Mouse (Mus musculus): ENCODE results near the gene Bspry. TPM values are rescaled to one million over a fixed set of nuclear protein-coding genes. Genes with fewer than 3 reads are reported as not detected.

The Bspry gene
- polyA plus RNA-seq (2015; fragmentation: Nextera tagmentation; extraction: Ambion mirVana), result 0.60 and 1.0 TPM in 2 replicates

DNA sequence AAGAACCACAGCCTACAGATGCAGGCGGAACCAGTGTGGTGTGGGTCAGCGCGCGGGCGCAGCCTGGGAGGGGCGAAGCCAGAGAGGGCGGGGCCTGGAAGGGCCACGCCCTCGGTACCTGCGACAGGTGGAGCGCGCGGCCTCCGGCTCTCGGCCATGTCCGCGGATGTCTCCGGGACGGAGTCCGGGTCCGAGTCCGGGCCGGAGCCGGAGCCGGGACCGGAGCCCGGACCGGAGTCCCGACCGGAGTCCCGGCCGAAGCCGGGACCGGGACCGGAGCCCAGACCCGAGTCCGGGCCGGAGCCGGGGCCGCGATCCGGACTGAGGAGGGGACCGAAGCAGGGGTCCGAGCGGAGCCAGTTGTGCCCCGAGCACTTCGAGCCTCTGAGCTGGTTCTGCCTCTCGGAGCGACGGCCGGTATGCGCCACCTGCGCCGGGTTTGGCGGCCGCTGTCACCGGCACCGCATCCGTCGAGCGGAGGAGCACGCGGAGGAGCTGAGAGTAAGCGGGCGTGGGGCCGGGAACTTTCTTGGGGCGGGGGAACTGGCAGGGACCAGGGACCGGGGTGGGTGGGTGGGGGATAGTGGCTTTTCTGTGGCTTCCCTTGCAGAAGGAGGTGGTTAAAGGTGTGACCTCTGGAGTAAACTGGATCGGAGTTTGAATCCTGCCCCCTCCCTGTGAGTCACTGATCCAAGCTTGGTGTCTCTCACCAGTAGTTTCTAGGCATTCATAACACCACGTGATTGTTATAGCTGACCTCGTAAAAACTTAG is at the start of gene Bspry:
Bspry (plus strand) TSS at position 117 of the 772 bp plus-strand sequence.
- Histone ChIP-seq H3K9me3 (no peaks in the 10 kb centered on the region), H3K4me3 (peak within 1 kb of the TSS; percentile 39), H3K27ac (no peak within 1 kb of the TSS), H3K27me3 (replicated peaks) (peaks cover 23% of the 10 kb centered on the region), H3K36me3 (replicated peaks) (no peaks in the 10 kb centered on the region), H3K9ac (peak within 1 kb of the TSS; percentile 27; the same call in 1 of the 2 replicates), H3K4me2 (peak within 1 kb of the TSS; percentile 65), H3K4me1 (peaks cover 11% of the 10 kb centered on the region)
- ATAC-seq (replicated peaks), result peak; percentile 84
- WGBS, result 3% methylated on average over 71 of the region's 71 CpGs

DNA sequence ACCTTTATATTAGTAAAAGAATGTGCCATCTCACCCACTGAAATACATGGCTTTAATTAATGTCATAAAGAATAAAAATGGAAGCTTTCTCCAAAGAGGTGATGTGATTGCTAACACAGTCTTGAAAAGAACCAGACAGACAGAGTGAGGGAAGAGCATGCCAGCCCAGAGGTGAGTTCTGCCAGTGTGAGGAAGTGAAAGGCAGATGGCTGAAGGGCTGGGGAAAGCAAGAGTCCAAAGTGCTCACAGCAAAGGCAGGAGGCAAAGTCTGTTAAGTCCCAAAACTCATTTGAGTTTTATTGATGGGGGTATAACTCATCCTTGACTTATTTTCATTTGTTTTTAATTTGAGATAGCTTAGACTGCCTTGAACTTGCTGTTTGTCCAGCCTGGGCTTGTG is 49.2 kb upstream of the Bspry start:
- H3K27ac ChIP-seq, result no peak overlapping the region
- ATAC-seq (replicated peaks), result no peak
- no peak overlapping the region for H3K9ac ChIP-seq
- no peak overlapping the region for H3K4me3 ChIP-seq
- H3K36me3 ChIP-seq (replicated peaks), result no peaks in the 10 kb centered on the region
- H3K4me2 ChIP-seq, result no peak overlapping the region
- no peaks in the 10 kb centered on the region for H3K27me3 ChIP-seq (replicated peaks)
- H3K9me3 ChIP-seq, result no peaks in the 10 kb centered on the region
- no peaks in the 10 kb centered on the region for H3K4me1 ChIP-seq

DNA sequence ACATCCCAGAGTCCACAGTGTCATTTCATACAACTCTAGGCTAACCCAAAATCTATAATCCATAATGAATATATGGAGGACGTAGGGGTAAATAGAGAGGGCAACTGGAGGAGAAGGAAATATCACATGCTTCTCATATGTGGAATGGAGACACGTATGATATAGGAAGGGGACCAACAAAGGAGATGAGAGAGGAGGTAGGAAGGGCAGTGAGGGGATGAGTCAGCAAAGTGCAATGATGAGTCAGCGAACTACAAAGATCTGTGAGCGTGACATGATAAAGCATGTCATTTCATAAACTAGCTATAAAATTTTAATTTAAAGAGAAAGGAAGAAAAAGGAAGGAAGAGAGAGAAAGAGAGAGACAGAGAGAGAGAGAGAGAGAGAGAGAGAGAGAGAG is 48.3 kb upstream of the Bspry start:
- Histone ChIP-seq H3K4me2 (no peak overlapping the region), H3K27me3 (replicated peaks) (no peaks in the 10 kb centered on the region), H3K27ac (no peak overlapping the region), H3K4me1 (no peaks in the 10 kb centered on the region), H3K36me3 (replicated peaks) (no peaks in the 10 kb centered on the region), H3K9me3 (no peaks in the 10 kb centered on the region), H3K4me3 (no peak overlapping the region), H3K9ac (no peak overlapping the region)
- 85% methylated on average over 4 of the region's 4 CpGs for WGBS
- ATAC-seq (replicated peaks), result no peak

DNA sequence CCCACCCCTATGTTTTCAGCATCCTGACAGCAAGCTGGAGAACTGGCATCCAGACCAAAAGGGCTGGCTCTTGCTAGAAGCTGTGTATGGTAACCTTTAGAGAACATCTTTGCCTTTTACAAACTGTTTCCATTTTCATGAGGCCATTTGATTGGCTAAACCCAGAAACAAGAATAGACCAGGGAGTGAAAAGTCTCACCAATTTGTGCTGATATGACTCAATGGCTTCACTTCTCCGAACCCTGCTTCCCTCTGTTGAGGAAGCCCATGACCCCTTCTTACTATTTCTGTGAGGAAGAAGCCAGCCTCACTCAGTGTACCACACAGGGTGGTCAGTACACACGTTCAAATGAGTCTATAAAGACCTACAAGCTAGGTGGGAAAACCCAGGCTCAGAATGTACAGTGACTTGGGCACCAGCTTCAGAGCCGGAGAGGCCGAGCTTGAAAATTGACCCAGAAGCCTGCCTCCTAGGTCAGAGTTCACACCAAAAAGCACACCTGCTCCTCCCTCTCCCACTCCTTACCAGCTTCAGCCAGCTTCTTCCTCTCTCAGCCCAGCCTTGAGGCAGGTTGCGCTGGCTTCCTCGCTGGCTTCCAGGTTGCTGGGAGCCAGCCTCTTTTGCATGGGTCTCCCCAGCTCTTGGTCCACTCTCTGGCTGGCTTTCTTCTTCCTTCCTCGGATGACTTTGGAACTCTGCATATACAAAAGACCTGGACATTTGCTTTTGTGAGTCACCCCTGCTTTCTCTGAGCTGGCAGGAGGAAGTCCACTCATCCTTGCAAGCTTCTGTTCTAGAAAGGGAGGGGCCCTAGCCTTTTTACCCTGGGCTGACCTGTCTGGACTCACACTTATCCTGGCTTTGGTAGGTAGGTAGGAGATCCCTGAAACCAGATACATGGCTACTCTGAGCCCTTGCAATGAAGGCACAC is 45.6 kb upstream of the Bspry start:
- Histone ChIP-seq H3K36me3 (replicated peaks) (no peaks in the 10 kb centered on the region), H3K4me2 (no peak overlapping the region), H3K4me3 (no peak overlapping the region), H3K9me3 (no peaks in the 10 kb centered on the region), H3K4me1 (no peaks in the 10 kb centered on the region), H3K27me3 (replicated peaks) (no peaks in the 10 kb centered on the region), H3K27ac (no peak overlapping the region), H3K9ac (no peak overlapping the region)
- WGBS, result 82% methylated on average over 7 of the region's 7 CpGs
- ATAC-seq (replicated peaks), result no peak

DNA sequence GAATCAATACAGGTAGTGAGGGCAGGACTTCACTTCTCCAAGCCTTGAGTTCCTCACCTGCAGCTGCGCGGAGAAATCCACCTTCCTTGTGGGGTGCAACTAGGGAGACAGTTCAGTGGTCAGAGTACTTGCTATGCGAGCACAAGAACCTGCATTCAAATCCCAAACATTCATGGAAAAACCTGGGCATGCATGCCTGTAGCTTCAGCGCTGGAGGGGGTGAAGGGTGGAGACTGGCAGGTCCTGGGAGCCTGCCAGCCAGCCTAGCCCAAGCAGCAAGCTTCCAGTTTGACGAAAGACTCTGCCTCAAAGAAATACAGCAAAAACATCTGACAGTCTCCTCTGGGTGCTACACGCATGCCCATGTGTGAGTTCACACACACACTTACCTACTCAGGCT is 44.8 kb upstream of the Bspry start, which contains the start of gene Rnf183:
Rnf183 (minus strand) TSS at position 172 of the 400 bp plus-strand sequence.
- Histone ChIP-seq H3K36me3 (replicated peaks) (no peaks in the 10 kb centered on the region), H3K4me2 (no peak within 1 kb of the TSS), H3K27me3 (replicated peaks) (no peaks in the 10 kb centered on the region), H3K4me3 (no peak within 1 kb of the TSS), H3K27ac (no peak within 1 kb of the TSS), H3K4me1 (no peaks in the 10 kb centered on the region), H3K9ac (no peak within 1 kb of the TSS), H3K9me3 (no peaks in the 10 kb centered on the region)
- no peak for ATAC-seq (replicated peaks)
- WGBS, result 85% methylated on average over 6 of the region's 6 CpGs

DNA sequence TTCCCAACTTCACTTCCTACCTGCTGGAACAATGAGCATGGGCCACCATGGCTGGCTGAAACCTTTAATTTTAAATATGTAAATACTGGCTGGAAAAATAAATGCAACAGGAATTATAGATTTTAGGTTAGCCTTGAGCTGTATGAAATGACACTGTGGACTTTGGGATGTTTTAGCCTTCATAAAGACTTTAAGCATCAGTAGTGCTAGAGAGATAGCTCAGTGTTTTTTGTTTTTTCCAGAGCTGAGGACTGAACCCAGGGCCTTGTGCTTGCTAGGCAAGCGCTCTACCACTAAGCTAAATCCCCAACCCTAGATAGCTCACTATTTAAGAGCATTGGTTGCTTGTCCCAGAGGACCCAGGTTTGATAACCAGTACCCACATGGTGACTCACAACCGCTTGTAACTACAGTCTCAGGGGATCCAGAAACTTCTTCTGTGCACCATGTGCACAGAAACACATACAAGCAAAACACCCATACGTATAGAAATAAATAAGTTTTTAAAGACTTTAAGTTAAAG is 42.5 kb upstream of the Bspry start:
- WGBS, result 90% methylated on average over 3 of the region's 3 CpGs
- no peaks in the 10 kb centered on the region for H3K36me3 ChIP-seq (replicated peaks)
- no peak overlapping the region for H3K4me2 ChIP-seq
- no peak overlapping the region for H3K27ac ChIP-seq
- no peaks in the 10 kb centered on the region for H3K9me3 ChIP-seq
- no peak overlapping the region for H3K9ac ChIP-seq
- no peaks in the 10 kb centered on the region for H3K4me1 ChIP-seq
- no peak overlapping the region for H3K4me3 ChIP-seq
- no peak for ATAC-seq (replicated peaks)
- no peaks in the 10 kb centered on the region for H3K27me3 ChIP-seq (replicated peaks)

DNA sequence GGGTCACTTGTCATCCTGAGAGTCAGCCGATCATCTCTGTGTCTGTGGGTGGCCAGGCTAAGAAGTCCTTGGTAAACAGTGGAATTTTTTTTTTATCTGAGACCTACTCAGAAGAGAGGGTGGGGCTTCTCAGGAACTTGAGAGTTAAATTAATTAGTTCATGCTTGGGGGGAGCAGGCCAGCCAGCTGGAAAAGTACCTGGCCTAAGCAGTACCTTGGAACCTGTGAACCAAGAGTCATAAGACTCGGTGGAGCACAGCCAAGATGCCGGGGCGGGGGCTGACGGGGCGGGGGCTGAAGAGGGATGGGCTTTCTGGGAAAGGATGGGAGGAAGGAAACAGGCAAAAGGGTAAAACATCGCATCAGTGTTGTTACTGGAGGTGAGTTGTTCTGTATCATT is 42.0 kb upstream of the Bspry start:
- Histone ChIP-seq H3K4me2 (no peak overlapping the region), H3K9me3 (no peaks in the 10 kb centered on the region), H3K36me3 (replicated peaks) (no peaks in the 10 kb centered on the region), H3K9ac (no peak overlapping the region), H3K27ac (no peak overlapping the region), H3K4me3 (no peak overlapping the region), H3K27me3 (replicated peaks) (no peaks in the 10 kb centered on the region), H3K4me1 (no peaks in the 10 kb centered on the region)
- WGBS, result 86% methylated on average over 7 of the region's 7 CpGs
- no peak for ATAC-seq (replicated peaks)

DNA sequence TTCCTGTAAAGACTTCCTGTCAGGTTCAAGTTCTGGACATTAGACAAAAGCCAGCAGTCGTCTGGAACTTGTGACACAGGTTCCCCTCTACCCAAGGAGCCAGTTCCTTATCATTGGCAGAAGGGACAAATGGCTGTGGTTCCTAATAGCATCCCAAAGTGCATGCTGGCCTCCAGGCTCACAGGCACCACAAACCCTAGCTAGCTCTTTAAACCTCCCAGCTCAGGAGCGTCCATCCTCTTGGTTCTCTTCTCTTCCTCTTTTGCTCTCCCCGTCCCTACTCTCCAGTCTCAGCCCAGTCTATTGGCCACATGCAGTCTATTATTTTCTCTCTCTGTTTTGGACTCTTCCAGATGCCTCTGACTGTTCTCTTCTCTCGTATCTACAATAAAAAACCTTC is 40.1 kb upstream of the Bspry start:
- Histone ChIP-seq H3K4me2 (no peak overlapping the region), H3K4me3 (no peak overlapping the region), H3K9me3 (no peaks in the 10 kb centered on the region), H3K27ac (no peak overlapping the region), H3K36me3 (replicated peaks) (no peaks in the 10 kb centered on the region), H3K4me1 (no peaks in the 10 kb centered on the region), H3K9ac (no peak overlapping the region), H3K27me3 (replicated peaks) (no peaks in the 10 kb centered on the region)
- no peak for ATAC-seq (replicated peaks)
- 74% methylated on average over 4 of the region's 4 CpGs for WGBS

DNA sequence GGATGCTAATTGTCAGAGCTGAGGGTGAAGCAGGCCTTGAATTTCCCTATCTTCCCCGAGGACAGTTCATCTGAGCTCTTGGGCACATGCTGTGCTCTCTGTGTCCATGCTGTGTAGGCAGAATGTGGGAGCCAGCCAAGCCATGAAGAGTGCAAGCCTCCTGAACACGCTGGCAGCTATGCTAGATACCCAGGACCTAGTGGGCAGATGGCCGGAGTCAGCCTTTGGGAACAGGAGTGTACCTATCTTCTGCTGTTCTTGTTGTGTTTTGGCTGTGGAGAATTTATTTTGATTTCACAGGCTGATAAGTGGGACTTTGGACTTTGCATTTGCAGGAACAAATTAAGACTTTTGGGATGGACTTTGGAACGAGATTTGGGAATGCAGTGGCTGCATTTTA is 39.3 kb upstream of the Bspry start:
- H3K36me3 ChIP-seq (replicated peaks), result no peaks in the 10 kb centered on the region
- H3K4me3 ChIP-seq, result no peak overlapping the region
- ATAC-seq (replicated peaks), result no peak
- no peaks in the 10 kb centered on the region for H3K27me3 ChIP-seq (replicated peaks)
- H3K4me2 ChIP-seq, result no peak overlapping the region
- H3K27ac ChIP-seq, result no peak overlapping the region
- 76% methylated on average over 4 of the region's 4 CpGs for WGBS
- no peaks in the 10 kb centered on the region for H3K9me3 ChIP-seq
- no peaks in the 10 kb centered on the region for H3K4me1 ChIP-seq
- H3K9ac ChIP-seq, result no peak overlapping the region

DNA sequence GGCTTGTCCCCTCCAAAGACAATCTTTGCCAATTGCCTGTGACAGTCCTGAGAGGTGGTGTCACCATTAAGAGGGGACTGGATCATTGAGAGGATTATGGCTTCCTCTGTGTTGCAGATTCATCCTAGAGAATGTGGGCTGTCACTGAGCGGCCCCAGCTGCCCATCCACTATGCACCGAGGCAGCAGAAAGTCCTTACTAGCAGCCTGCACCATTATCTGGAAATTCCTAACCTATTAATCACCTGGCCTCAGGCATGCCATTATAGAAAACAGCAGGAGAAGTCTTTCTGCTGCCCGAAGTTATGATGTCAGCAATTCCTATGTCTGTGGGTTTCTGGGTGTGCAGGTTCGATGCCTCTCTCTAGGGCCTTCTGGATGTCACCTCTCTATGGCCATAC is 38.9 kb upstream of the Bspry start:
- ATAC-seq (replicated peaks), result no peak

DNA sequence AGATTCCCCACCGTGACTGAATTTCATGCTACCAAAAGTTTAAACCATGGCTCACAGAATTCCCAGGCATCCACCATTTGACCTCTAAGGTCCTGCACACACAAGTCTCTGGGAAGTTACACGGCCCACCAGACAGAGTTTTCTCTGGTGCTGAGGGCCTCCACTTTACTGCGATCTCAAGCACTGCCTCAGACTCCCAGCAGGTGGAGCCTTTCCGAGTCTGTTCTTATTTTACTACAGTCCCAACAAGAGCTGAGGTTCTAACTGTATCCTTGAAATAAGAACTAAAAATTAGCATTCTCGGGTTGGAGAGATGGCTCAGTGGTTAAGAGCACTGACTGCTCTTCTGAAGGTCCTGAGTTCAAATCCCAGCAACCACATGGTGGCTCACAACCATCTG is 24.9 kb upstream of the Bspry start:
- Histone ChIP-seq H3K27me3 (replicated peaks) (no peaks in the 10 kb centered on the region), H3K9ac (no peak overlapping the region), H3K9me3 (no peaks in the 10 kb centered on the region), H3K4me2 (no peak overlapping the region), H3K27ac (no peak overlapping the region), H3K4me1 (no peaks in the 10 kb centered on the region), H3K36me3 (replicated peaks) (0 out of 2 replicates have a peak, but pooled peaks cover 3% of the 10 kb centered on the region), H3K4me3 (no peak overlapping the region)
- WGBS, result 64% methylated on average over 5 of the region's 5 CpGs
- ATAC-seq (replicated peaks), result no peak

More for the DNA sequence above, 38.9 kb upstream of the Bspry start:
- H3K4me1 ChIP-seq, result no peaks in the 10 kb centered on the region
- H3K9me3 ChIP-seq, result no peaks in the 10 kb centered on the region
- no peaks in the 10 kb centered on the region for H3K27me3 ChIP-seq (replicated peaks)
- H3K27ac ChIP-seq, result no peak overlapping the region
- no peak overlapping the region for H3K9ac ChIP-seq
- 83% methylated on average over 4 of the region's 4 CpGs for WGBS
- H3K36me3 ChIP-seq (replicated peaks), result no peaks in the 10 kb centered on the region
- H3K4me3 ChIP-seq, result no peak overlapping the region
- H3K4me2 ChIP-seq, result no peak overlapping the region

DNA sequence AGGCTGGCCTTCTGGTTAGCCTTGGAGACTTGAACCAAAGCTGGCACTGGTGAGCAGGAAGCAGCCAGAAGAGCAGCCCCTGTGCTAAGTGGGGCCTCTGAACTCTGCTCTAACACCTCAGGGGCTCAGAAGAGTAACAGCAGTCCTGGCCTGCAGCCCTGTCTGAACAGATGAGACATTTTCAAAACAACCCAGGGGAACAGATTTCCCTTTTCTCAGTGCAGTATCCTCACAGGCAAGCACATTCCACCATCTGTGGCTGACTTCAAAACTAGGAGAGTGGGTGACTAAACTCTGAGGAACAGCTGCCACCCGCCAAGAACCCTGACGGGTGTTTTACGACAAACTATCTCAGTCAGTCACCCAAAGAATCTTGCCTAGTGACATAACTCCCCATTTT is 20.8 kb upstream of the Bspry start:
- no peak for ATAC-seq (replicated peaks)
- Histone ChIP-seq H3K9me3 (no peaks in the 10 kb centered on the region), H3K36me3 (replicated peaks) (peaks cover 3% of the 10 kb centered on the region; the same call in 1 of the 2 replicates), H3K4me2 (no peak overlapping the region), H3K27me3 (replicated peaks) (no peaks in the 10 kb centered on the region), H3K27ac (no peak overlapping the region), H3K4me3 (no peak overlapping the region), H3K4me1 (no peaks in the 10 kb centered on the region), H3K9ac (no peak overlapping the region)
- 96% methylated on average over 3 of the region's 3 CpGs for WGBS

Measured in midbrain, embryonic 15.5 days (tissue).